Mouse (Mus musculus): ENCODE data around the gene Tmc4. TPM values are rescaled to one million over a fixed set of nuclear protein-coding genes. Genes with fewer than 3 reads are reported as not detected.

The Tmc4 gene
- polyA plus RNA-seq, 1 experiment: 12.6 TPM

GRCm38 (mm10) chr7:3644672-3645487, 32.5 kb downstream of the Tmc4 start, which contains the start of gene Cnot3:
Gene Cnot3, plus strand, starts transcription at chr7:3645268.
- TF ChIP-seq POLR2A (IDR thresholded peaks at IDR 0.05; ENCODE audit: extremely low read depth, insufficient read depth, low read length) (peak; percentile 58), CTCF (IDR thresholded peaks at IDR 0.05; ENCODE audit: extremely low read depth, insufficient read depth, low read length) (no peak)
- Histone ChIP-seq H3K27ac (ENCODE audit: insufficient read depth, low read length) (peak within 1 kb of the TSS; percentile 76), H3K4me1 (ENCODE audit: control insufficient read depth, insufficient read depth, low read length) (peaks cover 9% of the 10 kb centered on the region)

GRCm38 (mm10) chr7:3644348-3644671, 33.0 kb downstream of the Tmc4 start:
- TF ChIP-seq CTCF (IDR thresholded peaks at IDR 0.05; ENCODE audit: extremely low read depth, insufficient read depth, low read length) (no peak), POLR2A (IDR thresholded peaks at IDR 0.05; ENCODE audit: extremely low read depth, insufficient read depth, low read length) (no peak)
- H3K4me1 ChIP-seq (ENCODE audit: control insufficient read depth, insufficient read depth, low read length): peaks cover 9% of the 10 kb centered on the region
- no peak overlapping the region for H3K27ac ChIP-seq (ENCODE audit: insufficient read depth, low read length)
- peak overlapping the region; percentile 29 for H3K4me3 ChIP-seq (ENCODE audit: insufficient read depth, low read length)

More at GRCm38 (mm10) chr7:3644672-3645487, 32.5 kb downstream of the Tmc4 start, which contains the start of gene Cnot3:
- peak within 1 kb of the TSS; percentile 50 for H3K4me3 ChIP-seq (ENCODE audit: insufficient read depth, low read length)

GRCm38 (mm10) chr7:3643843-3644242, 33.5 kb downstream of the Tmc4 start:
- Histone ChIP-seq H3K4me3 (ENCODE audit: insufficient read depth, low read length) (peak overlapping the region; percentile 29; the same call in 1 of the 2 replicates), H3K27ac (ENCODE audit: insufficient read depth, low read length) (no peak overlapping the region), H3K4me1 (ENCODE audit: control insufficient read depth, insufficient read depth, low read length) (peaks cover 9% of the 10 kb centered on the region)
- no peak for TF ChIP-seq CTCF (IDR thresholded peaks at IDR 0.05; ENCODE audit: extremely low read depth, insufficient read depth, low read length)
- TF ChIP-seq POLR2A (IDR thresholded peaks at IDR 0.05; ENCODE audit: extremely low read depth, insufficient read depth, low read length): no peak

- H3K4me3 ChIP-seq (ENCODE audit: insufficient read depth, low read length): no peak overlapping the region
- TF ChIP-seq POLR2A (IDR thresholded peaks at IDR 0.05; ENCODE audit: extremely low read depth, insufficient read depth, low read length) (no peak), CTCF (IDR thresholded peaks at IDR 0.05; ENCODE audit: extremely low read depth, insufficient read depth, low read length) (no peak)
- H3K4me1 ChIP-seq (ENCODE audit: control insufficient read depth, insufficient read depth, low read length): peaks cover 7% of the 10 kb centered on the region
- no peak overlapping the region for H3K27ac ChIP-seq (ENCODE audit: insufficient read depth, low read length)
These were observed 33.9 kb downstream of the Tmc4 start for GRCm38 (mm10) chr7:3643412-3643811.

- Histone ChIP-seq H3K4me3 (ENCODE audit: insufficient read depth, low read length) (peak overlapping the region; percentile 81), H3K4me1 (ENCODE audit: control insufficient read depth, insufficient read depth, low read length) (peaks cover 3% of the 10 kb centered on the region), H3K27ac (ENCODE audit: insufficient read depth, low read length) (no peak overlapping the region)
- TF ChIP-seq CTCF (IDR thresholded peaks at IDR 0.05; ENCODE audit: extremely low read depth, insufficient read depth, low read length) (no peak), POLR2A (IDR thresholded peaks at IDR 0.05; ENCODE audit: extremely low read depth, insufficient read depth, low read length) (no peak)
These were observed 46.9 kb downstream of the Tmc4 start for GRCm38 (mm10) chr7:3630478-3630815.

GRCm38 (mm10) chr7:3629543-3630477, 47.5 kb downstream of the Tmc4 start, which contains the start of the genes Tfpt and Prpf31:
Gene Tfpt, minus strand, starts transcription at chr7:3629929.
Gene Prpf31, plus strand, starts transcription at chr7:3629985.
- peak within 1 kb of the TSS; percentile 67 for H3K27ac ChIP-seq (ENCODE audit: insufficient read depth, low read length)
- TF ChIP-seq CTCF (IDR thresholded peaks at IDR 0.05; ENCODE audit: extremely low read depth, insufficient read depth, low read length): no peak
- TF ChIP-seq POLR2A (IDR thresholded peaks at IDR 0.05; ENCODE audit: extremely low read depth, insufficient read depth, low read length): peak; percentile 42; the same call in 1 of the 2 replicates
- H3K4me1 ChIP-seq (ENCODE audit: control insufficient read depth, insufficient read depth, low read length): peaks cover 3% of the 10 kb centered on the region
- H3K4me3 ChIP-seq (ENCODE audit: insufficient read depth, low read length): peak within 1 kb of the TSS; percentile 81

- TF ChIP-seq POLR2A (IDR thresholded peaks at IDR 0.05; ENCODE audit: extremely low read depth, insufficient read depth, low read length): no peak
- no peak for TF ChIP-seq CTCF (IDR thresholded peaks at IDR 0.05; ENCODE audit: extremely low read depth, insufficient read depth, low read length)
- Histone ChIP-seq H3K4me1 (ENCODE audit: control insufficient read depth, insufficient read depth, low read length) (peaks cover 3% of the 10 kb centered on the region), H3K27ac (ENCODE audit: insufficient read depth, low read length) (no peak overlapping the region), H3K4me3 (ENCODE audit: insufficient read depth, low read length) (peak overlapping the region; percentile 81)
These were observed 48.3 kb downstream of the Tmc4 start for GRCm38 (mm10) chr7:3629030-3629429.

- Histone ChIP-seq H3K4me1 (ENCODE audit: control insufficient read depth, insufficient read depth, low read length) (0 out of 2 replicates have a peak, but pooled peaks cover 2% of the 10 kb centered on the region), H3K4me3 (ENCODE audit: insufficient read depth, low read length) (peak within 1 kb of the TSS; percentile 88), H3K27ac (ENCODE audit: insufficient read depth, low read length) (peak within 1 kb of the TSS; percentile 71)
- TF ChIP-seq CTCF (IDR thresholded peaks at IDR 0.05; ENCODE audit: extremely low read depth, insufficient read depth, low read length) (no peak), POLR2A (IDR thresholded peaks at IDR 0.05; ENCODE audit: extremely low read depth, insufficient read depth, low read length) (peak; percentile 91)
These were observed 59.9 kb downstream of the Tmc4 start, which contains the start of gene Ndufa3 for GRCm38 (mm10) chr7:3617242-3617995. Gene Ndufa3, plus strand, starts transcription at chr7:3617373.

Data from cortical plate, adult 2 months (tissue).